Comparison of ENCODE assay signal across 8 mouse cellular contexts in the genomic region with DNA sequence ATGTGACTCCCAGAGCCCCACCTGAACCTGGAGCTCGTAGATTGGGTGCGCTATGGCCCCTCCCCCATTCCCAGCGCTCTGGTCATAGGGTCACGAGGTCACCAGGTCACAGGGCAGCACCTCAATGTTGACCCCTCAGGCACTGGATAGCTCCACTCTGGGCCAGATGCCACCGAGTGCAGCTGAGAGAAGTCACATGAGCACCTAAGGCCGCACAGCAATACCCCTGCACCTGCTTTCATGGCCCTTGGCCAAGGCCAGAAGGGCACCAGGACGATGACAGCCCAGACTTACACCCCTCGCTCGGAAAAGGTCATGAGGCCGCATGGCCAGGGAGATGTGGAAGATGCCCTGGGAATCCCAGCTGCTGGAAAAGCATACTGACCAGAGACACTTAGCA. TPM values are rescaled to one million over a fixed set of nuclear protein-coding genes. Genes with fewer than 3 reads are reported as not detected.
DNase-seq lines count a peak whose midpoint lies in the region; ATAC-seq and TF ChIP-seq lines count a peak whose summit lies in the region.
"Had no signal": no experiment of that assay in that cellular context is flagged by ENCODE, and none has a peak within 500 bp of the region (broad histone marks: within the 10 kb centered on the region; RNA-seq: fewer than 3 reads in every experiment).

No protein-coding gene starts in this region.

- no peaks in the 10 kb centered on the region for H3K9me3 ChIP-seq in kidney, postnatal 0 days (replicated peaks; ENCODE audit: low read length)
- no peaks in the 10 kb centered on the region for H3K9me3 ChIP-seq in forebrain, embryonic 13.5 days (replicated peaks)
- no peaks in the 10 kb centered on the region for H3K9me3 ChIP-seq in limb, embryonic 13.5 days

- H3K4me1 ChIP-seq in kidney, postnatal 0 days (replicated peaks; ENCODE audit: insufficient read depth, low read length) = peaks cover 65% of the 10 kb centered on the region
- peaks cover 86% of the 10 kb centered on the region for H3K4me1 ChIP-seq in forebrain, embryonic 13.5 days
- peaks cover 91% of the 10 kb centered on the region for H3K4me1 ChIP-seq in limb, embryonic 13.5 days

- no peaks in the 10 kb centered on the region for H3K36me3 ChIP-seq in kidney, postnatal 0 days (ENCODE audit: insufficient read depth, low read length)
- peaks cover 18% of the 10 kb centered on the region for H3K36me3 ChIP-seq in forebrain, embryonic 13.5 days (ENCODE audit: poor library complexity, severe bottlenecking)
- 0 out of 2 replicates have a peak, but pooled peaks cover 6% of the 10 kb centered on the region for H3K36me3 ChIP-seq in limb, embryonic 13.5 days

- H3K4me2 ChIP-seq in kidney, postnatal 0 days (ENCODE audit: low read length) = peak overlapping the region; percentile 65
- H3K4me2 ChIP-seq in forebrain, embryonic 13.5 days = peak overlapping the region; percentile 99
- peak overlapping the region; percentile 62 for H3K4me2 ChIP-seq in limb, embryonic 13.5 days (replicated peaks)

- peaks cover 11% of the 10 kb centered on the region; the same call in 1 of the 2 replicates for H3K27me3 ChIP-seq in kidney, postnatal 0 days (ENCODE audit: insufficient read depth, low read length)
- no peaks in the 10 kb centered on the region for H3K27me3 ChIP-seq in forebrain, embryonic 13.5 days
- peaks cover 53% of the 10 kb centered on the region for H3K27me3 ChIP-seq in limb, embryonic 13.5 days

- DNase-seq in kidney, postnatal 0 days (ENCODE audit: low spot score) = no peak
- no peak for DNase-seq in kidney, adult 18-20 months
- DNase-seq in retina, embryonic 14.5 days (ENCODE audit: low spot score) = peak; percentile 20
- DNase-seq in adrenal gland, postnatal 4 days (ENCODE audit: low spot score in 2 of 2) = no peak
- DNase-seq: spleen, adult 18-20 months had no signal

- no peak for ATAC-seq in kidney, postnatal 0 days (replicated peaks; ENCODE audit: low FRiP score, low read depth)
- ATAC-seq in forebrain, embryonic 13.5 days = no peak
- no peak for ATAC-seq in limb, embryonic 13.5 days (ENCODE audit: low FRiP score, low read depth)
- no peak for ATAC-seq in megakaryocyte-erythroid progenitor cell, adult 5-6 weeks (replicated peaks; ENCODE audit: low FRiP score, low TSS enrichment, poor library complexity, severe bottlenecking)

- H3K9ac ChIP-seq in kidney, postnatal 0 days (ENCODE audit: low read depth, low read length) = no peak overlapping the region
- peak overlapping the region; percentile 63 for H3K9ac ChIP-seq in forebrain, embryonic 13.5 days
- H3K9ac ChIP-seq in limb, embryonic 13.5 days = no peak overlapping the region

- no peak overlapping the region for H3K27ac ChIP-seq in kidney, postnatal 0 days
- H3K27ac ChIP-seq in forebrain, embryonic 13.5 days = peak overlapping the region; percentile 99
- H3K27ac ChIP-seq in limb, embryonic 13.5 days = no peak overlapping the region

- no peak for TF ChIP-seq CTCF in kidney, postnatal 0 days (IDR thresholded peaks at IDR 0.05; ENCODE audit: low read depth)

- peak overlapping the region; percentile 33; the same call in 1 of the 2 replicates for H3K4me3 ChIP-seq in kidney, postnatal 0 days (replicated peaks; ENCODE audit: low read depth, low read length)
- peak overlapping the region; percentile 31 for H3K4me3 ChIP-seq in forebrain, embryonic 13.5 days
- H3K4me3 ChIP-seq in limb, embryonic 13.5 days = peak overlapping the region; percentile 36

- 14% methylated on average over 10 of the region's 10 CpGs for WGBS in kidney, postnatal 0 days
- 22% methylated on average over 10 of the region's 10 CpGs for WGBS in forebrain, embryonic 13.5 days
- WGBS in limb, embryonic 13.5 days = 16% methylated on average over 10 of the region's 10 CpGs

RNA-seq across cellular contexts. Expression of gene Ptprs, which starts 5.7 kb away (rescaled TPM):
- 44.7 and 45.3 TPM in 2 replicates for polyA plus RNA-seq in kidney, postnatal 0 days (2015; fragmentation: Nextera tagmentation; extraction: Ambion mirVana)
- polyA plus RNA-seq in forebrain, embryonic 13.5 days (2015; fragmentation: Nextera tagmentation; extraction: Ambion mirVana) = 276 and 292 TPM in 2 replicates
- 100 and 106 TPM in 2 replicates for polyA plus RNA-seq in limb, embryonic 13.5 days (2015; fragmentation: Nextera tagmentation; extraction: Ambion mirVana)
- 55.7 and 65.0 TPM in 2 replicates for total RNA-seq in megakaryocyte-erythroid progenitor cell, adult 5-6 weeks (2014; fragmentation: Nextera tagmentation)
- total RNA-seq in megakaryocyte-erythroid progenitor cell, adult 5-6 weeks (2017) = 36.6 and 48.3 TPM in 2 replicates
- 100 to 1,000 TPM; 176 to 208 TPM for total RNA-seq in adrenal gland, postnatal 4 days (2021)

RNA-seq across cellular contexts. Expression of gene Znrf4, which starts 41.7 kb away (rescaled TPM):
- not detected in 2 replicates for polyA plus RNA-seq in kidney, postnatal 0 days (2015; fragmentation: Nextera tagmentation; extraction: Ambion mirVana)
- polyA plus RNA-seq in forebrain, embryonic 13.5 days (2015; fragmentation: Nextera tagmentation; extraction: Ambion mirVana) = 0.14 TPM in 1 of 2 replicates, not detected in the other
- not detected in 2 replicates for polyA plus RNA-seq in limb, embryonic 13.5 days (2015; fragmentation: Nextera tagmentation; extraction: Ambion mirVana)
- total RNA-seq in megakaryocyte-erythroid progenitor cell, adult 5-6 weeks (2014; fragmentation: Nextera tagmentation) = not detected in 2 replicates
- total RNA-seq in megakaryocyte-erythroid progenitor cell, adult 5-6 weeks (2017) = not detected in 2 replicates
- total RNA-seq in adrenal gland, postnatal 4 days (2021) = not detected
